Mouse (Mus musculus) brown adipose tissue, adult 24 weeks (tissue): Measurements from ENCODE around the gene Plcb1. TPM values are rescaled to one million over a fixed set of nuclear protein-coding genes. Genes with fewer than 3 reads are reported as not detected.

Source experiments
- H3K27ac ChIP-seq: fragments of 200-500 bp; replicated peaks from 2 replicates; pipeline ENCODE4 v1.5.1; 2012; ENCODE audit warnings: low read depth, mild to moderate bottlenecking, low read length
- H3K4me1 ChIP-seq: fragments of 200-500 bp; 2 replicates; pipeline ENCODE4 v1.6.1; 2012; ENCODE audit warnings: low read length, mixed read lengths; ENCODE audit not compliant: control insufficient read depth, insufficient read depth, insufficient read length
- H3K4me3 ChIP-seq: fragments of 200-500 bp; 2 replicates; pipeline ENCODE4 v1.5.1; 2012; ENCODE audit warnings: low read depth, mild to moderate bottlenecking, low read length, moderate library complexity; ENCODE audit not compliant: insufficient read depth
- polyA plus RNA-seq: library from polyadenylated mRNA; stranded (reverse); fragments of >200 nt; gene quantifications from 2 replicates; pipeline ENCODE4 v1.2.4, GENCODE M21; 2012; ENCODE audit not compliant: missing spikeins, insufficient read depth, insufficient read length

The Plcb1 gene
- polyA plus RNA-seq, 1 experiment = 8.9 TPM

DNA sequence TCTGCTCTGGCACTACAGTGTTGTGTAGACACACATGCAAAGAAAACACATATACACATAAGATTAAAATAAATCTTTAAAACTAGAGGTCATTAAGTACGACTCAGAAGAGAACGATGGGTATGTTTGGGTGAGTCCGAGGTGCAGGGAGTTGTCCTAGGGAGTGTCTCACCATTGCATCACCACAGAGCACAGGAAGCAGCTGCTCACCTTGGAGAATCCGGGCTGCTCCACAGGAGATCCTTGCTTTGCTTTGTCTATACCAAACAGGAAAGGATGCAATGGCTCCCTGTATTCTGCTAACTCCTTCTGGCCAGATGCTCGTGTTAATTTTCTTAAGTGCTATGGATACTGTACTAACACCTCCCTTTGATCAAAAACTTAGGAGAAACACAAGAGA, 287.1 kb downstream of the Plcb1 start:
- no peak overlapping the region for H3K27ac ChIP-seq
- H3K4me1 ChIP-seq = no peaks in the 10 kb centered on the region
- no peak overlapping the region for H3K4me3 ChIP-seq

GRCm38 (mm10) chr2:135075375-135075774, 289.5 kb downstream of the Plcb1 start:
- H3K4me3 ChIP-seq = no peak overlapping the region
- no peak overlapping the region for H3K27ac ChIP-seq
- H3K4me1 ChIP-seq = no peaks in the 10 kb centered on the region

- Histone ChIP-seq H3K4me3 (no peak overlapping the region), H3K27ac (no peak overlapping the region), H3K4me1 (peaks cover 4% of the 10 kb centered on the region)
These were observed 306.8 kb downstream of the Plcb1 start for GRCm38 (mm10) chr2:135092588-135093162.

- no peak overlapping the region for H3K4me3 ChIP-seq
- no peaks in the 10 kb centered on the region for H3K4me1 ChIP-seq
- no peak overlapping the region for H3K27ac ChIP-seq
These were observed 315.4 kb downstream of the Plcb1 start for GRCm38 (mm10) chr2:135101292-135101691.

DNA sequence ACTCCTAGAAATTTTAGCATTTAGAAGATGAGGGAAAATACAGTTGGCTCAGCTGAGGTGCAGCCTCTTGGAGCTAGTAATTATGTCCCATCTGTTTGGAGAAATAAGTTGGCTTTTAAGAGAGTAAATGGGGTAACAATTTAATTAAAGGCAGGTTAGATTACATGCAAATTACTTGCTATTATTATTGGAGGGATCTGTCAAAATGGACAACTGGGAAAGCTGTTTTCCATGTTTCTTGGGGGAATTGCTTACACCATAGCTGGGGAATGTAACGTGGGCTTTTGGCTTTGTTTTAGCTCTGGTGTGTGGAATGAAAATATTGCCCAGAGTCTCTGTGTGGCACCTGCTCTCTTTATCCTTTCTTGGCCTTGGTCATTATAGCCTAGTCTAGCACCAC, 316.1 kb downstream of the Plcb1 start:
- no peak overlapping the region for H3K27ac ChIP-seq
- H3K4me1 ChIP-seq = no peaks in the 10 kb centered on the region
- H3K4me3 ChIP-seq = no peak overlapping the region

GRCm38 (mm10) chr2:135106649-135107048, 320.8 kb downstream of the Plcb1 start:
- no peak overlapping the region for H3K4me3 ChIP-seq
- no peak overlapping the region for H3K27ac ChIP-seq
- H3K4me1 ChIP-seq = no peaks in the 10 kb centered on the region

DNA sequence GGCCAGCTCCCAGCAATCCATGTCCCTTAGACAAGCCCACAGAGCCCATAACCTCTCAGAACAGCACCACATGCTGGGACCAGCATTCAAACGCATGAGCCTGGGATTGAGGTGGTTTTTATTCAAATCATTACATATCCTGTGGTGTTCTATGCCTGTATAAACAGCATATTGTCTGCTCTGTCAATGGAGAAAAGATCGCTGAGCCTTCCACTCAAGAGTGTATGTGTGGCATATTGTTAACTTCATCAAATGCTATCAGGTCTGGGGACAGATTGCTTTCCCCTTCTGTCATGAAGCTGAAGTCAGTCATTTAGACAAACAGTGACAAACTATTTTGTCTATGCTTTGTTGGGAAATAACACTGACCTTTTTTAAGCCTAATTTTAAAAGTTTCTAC, 322.7 kb downstream of the Plcb1 start:
- H3K27ac ChIP-seq = no peak overlapping the region
- H3K4me3 ChIP-seq = no peak overlapping the region
- no peaks in the 10 kb centered on the region; the same call in 1 of the 2 replicates for H3K4me1 ChIP-seq

DNA sequence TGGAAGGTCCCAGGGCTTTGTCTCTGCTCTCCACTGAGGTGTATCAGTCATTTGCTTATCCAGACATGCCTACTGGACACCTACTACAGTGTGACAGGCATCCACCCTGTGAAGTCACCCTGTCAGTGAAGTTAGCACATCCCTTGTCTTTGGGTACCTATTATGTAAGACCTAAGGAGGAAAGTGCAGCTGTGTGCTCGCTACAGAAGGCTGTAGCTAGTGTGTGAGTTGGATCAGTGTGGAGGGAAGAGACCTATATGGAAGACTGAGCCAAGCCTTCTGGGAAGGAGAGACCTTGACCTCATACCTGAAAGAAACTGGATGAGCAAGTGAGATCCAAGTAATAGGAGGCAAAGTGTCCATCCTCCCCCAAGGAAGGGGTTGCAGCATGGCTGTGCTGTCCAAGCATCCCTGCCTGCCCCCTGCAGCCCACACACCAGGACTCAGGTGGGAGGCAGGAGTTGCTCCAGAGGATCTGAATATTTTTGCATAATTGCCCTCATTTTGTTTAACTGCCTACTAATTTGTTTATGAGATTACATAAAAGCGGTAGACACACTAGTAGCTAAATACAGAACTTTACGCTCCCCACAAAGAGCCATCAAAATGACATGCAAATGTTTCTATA, 328.7 kb downstream of the Plcb1 start:
- Histone ChIP-seq H3K4me1 (no peaks in the 10 kb centered on the region; the same call in 1 of the 2 replicates), H3K4me3 (no peak overlapping the region), H3K27ac (no peak overlapping the region)

GRCm38 (mm10) chr2:135123057-135123456, 337.2 kb downstream of the Plcb1 start:
- no peak overlapping the region for H3K27ac ChIP-seq
- no peak overlapping the region for H3K4me3 ChIP-seq
- no peaks in the 10 kb centered on the region for H3K4me1 ChIP-seq

DNA sequence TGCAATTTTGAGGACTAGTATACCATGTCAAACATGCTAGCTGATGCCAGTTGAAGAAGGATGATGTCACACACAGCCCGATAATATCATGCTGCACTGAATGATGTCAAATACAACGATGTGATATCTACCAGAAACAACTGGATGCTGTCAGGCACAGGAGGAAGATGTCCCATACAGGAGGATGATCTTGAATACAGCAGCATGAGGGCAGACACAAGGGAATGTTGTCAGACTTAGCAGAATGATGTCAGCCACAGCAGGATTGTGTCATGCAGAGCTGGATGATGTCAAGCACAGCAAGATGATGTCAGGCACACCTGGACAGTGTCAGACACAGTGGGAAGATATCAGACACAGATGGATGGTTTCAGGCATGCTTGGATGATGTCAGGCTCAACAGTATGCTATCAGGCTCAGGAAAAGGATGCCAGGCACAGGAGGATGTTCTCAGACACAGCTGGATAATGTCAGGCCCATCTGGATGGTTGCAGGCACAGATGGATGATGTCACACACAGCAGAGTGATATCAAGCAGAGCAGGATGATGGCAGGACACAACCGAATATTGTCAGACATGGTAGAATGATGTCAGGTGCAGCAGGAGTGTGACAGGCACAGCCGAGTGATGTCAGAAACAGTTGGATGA, 338.0 kb downstream of the Plcb1 start:
- Histone ChIP-seq H3K27ac (no peak overlapping the region), H3K4me3 (no peak overlapping the region), H3K4me1 (no peaks in the 10 kb centered on the region)

- Histone ChIP-seq H3K4me1 (no peaks in the 10 kb centered on the region), H3K27ac (no peak overlapping the region), H3K4me3 (no peak overlapping the region)
These were observed 354.7 kb downstream of the Plcb1 start for GRCm38 (mm10) chr2:135140576-135140975.

GRCm38 (mm10) chr2:135152289-135152688, 366.4 kb downstream of the Plcb1 start:
- Histone ChIP-seq H3K4me1 (peaks cover 12% of the 10 kb centered on the region), H3K4me3 (no peak overlapping the region), H3K27ac (no peak overlapping the region)

DNA sequence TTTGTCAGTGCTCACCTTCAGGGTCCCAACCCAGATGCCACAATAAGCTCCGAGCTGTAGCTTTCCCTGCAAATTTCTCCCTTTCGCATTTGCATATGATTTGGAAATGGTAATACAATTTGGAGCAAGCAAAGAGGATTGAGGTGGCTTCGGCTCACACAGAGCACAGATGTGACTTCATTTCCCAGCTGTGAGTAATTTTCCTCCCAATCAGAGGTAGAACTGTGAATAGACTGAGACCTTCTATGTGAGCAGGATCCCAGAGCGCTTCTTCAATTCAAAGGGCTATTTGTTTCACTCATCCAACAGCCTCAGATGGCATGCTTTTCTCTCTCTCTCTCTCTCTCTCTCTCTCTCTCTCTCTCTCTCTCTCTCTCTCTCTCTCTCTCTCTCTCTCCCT, 367.4 kb downstream of the Plcb1 start:
- H3K27ac ChIP-seq = no peak overlapping the region
- H3K4me3 ChIP-seq = no peak overlapping the region
- H3K4me1 ChIP-seq = peaks cover 12% of the 10 kb centered on the region

GRCm38 (mm10) chr2:135156055-135156454, 370.2 kb downstream of the Plcb1 start:
- H3K4me1 ChIP-seq = peaks cover 12% of the 10 kb centered on the region
- no peak overlapping the region for H3K27ac ChIP-seq

DNA sequence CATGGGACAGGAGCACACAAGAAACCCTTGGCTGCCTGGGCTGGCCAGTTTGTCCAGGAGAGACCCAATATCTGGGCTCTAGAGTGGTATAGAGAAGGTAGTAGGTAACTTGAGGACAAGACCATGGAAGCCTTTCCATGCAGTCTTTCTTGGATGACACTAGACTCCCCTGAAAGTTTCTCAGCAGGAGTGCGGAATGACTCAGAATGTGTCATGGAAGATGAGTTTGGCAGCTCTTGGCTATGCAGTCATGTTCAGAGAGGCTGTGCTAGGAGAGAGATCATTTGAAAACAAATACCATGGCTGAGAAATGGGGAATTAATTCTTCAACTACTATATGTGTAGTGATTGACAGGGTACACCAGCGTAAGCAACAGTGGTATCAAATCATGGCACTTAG, 372.1 kb downstream of the Plcb1 start:
- Histone ChIP-seq H3K27ac (no peak overlapping the region), H3K4me1 (peaks cover 3% of the 10 kb centered on the region), H3K4me3 (no peak overlapping the region)

More at GRCm38 (mm10) chr2:135156055-135156454, 370.2 kb downstream of the Plcb1 start:
- no peak overlapping the region for H3K4me3 ChIP-seq

DNA sequence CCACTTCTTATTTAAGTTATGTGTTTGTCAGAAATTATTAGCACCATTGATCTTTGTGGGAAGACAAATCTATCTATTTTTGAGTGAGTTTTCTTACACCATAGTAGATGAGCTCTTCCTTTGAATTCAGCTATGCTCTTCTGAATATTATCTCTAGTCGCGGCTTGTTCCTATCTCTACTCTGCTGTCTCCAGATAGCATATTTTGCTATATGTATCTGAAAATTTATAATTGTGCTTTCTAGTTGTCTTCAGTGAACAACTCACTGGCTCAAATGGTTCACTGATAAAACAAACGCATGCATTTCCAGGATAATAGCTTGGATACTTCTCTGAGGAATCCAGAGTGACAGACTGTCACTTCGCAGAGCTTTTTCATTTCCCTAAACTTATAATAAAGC, 375.8 kb downstream of the Plcb1 start:
- Histone ChIP-seq H3K27ac (no peak overlapping the region), H3K4me1 (peaks cover 2% of the 10 kb centered on the region), H3K4me3 (no peak overlapping the region)
